In the genomic region with DNA sequence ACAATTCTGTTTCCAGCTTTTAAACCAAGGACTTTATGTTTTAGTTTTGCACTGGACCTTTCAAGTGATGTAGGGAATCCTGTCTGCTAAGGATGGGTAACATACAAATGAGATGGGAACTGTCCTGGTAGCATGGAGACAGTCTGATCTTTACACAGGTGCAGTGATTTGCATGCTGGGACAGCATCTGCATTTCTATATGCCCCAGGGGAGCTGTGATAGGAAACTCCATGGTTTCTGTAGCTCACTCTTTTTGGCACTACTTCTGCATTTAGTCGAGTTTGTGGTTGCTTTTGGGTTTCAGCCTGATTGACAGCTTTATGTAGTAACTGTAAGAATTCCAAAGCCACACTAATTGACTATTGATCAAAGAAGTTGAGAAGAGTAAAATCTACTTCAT, we compare ENCODE assay signal across 44 mouse cellular contexts. TPM values are rescaled to one million over a fixed set of nuclear protein-coding genes. Genes with fewer than 3 reads are reported as not detected.
"Had no signal": no experiment of that assay in that cellular context is flagged by ENCODE, and none has a peak within 500 bp of the region (broad histone marks: within the 10 kb centered on the region; RNA-seq: fewer than 3 reads in every experiment).

No protein-coding gene starts in this region.

- H3K4me1 ChIP-seq: heart, embryonic 13.5 days; heart, embryonic 15.5 days; hindbrain, embryonic 13.5 days; hindbrain, embryonic 15.5 days; kidney, embryonic 15.5 days; limb, embryonic 15.5 days; liver, embryonic 12.5 days had no signal

- H3K27ac ChIP-seq: heart, adult 2 months; heart, embryonic 13.5 days; heart, embryonic 15.5 days; hindbrain, embryonic 13.5 days; hindbrain, embryonic 15.5 days; hindbrain, postnatal 0 days; kidney, embryonic 15.5 days; kidney, postnatal 0 days; limb, embryonic 13.5 days; limb, embryonic 15.5 days; liver, embryonic 12.5 days; liver, embryonic 14.5 days had no signal

- DNase-seq: gastrocnemius, postnatal 14 days; gastrocnemius, postnatal 36 days; heart, adult 11 months; heart, adult 2 months; heart, postnatal 14 days; heart, postnatal 36 days; kidney, adult 11 months; kidney, adult 2 months; kidney, adult 9 months; kidney, postnatal 14 days; kidney, postnatal 36 days; layer of hippocampus, adult 9-11 months; layer of hippocampus, postnatal 36 days; left cerebral cortex, postnatal 4 days had no signal

- H3K9me3 ChIP-seq: heart, embryonic 13.5 days; heart, embryonic 15.5 days; hindbrain, embryonic 13.5 days; hindbrain, embryonic 15.5 days; kidney, embryonic 15.5 days; limb, embryonic 13.5 days; limb, embryonic 15.5 days; liver, embryonic 12.5 days had no signal

- H3K4me3 ChIP-seq: heart, adult 2 months; heart, embryonic 13.5 days; heart, embryonic 15.5 days; hindbrain, embryonic 13.5 days; hindbrain, embryonic 15.5 days; kidney, embryonic 15.5 days; limb, embryonic 13.5 days; limb, embryonic 15.5 days; liver, embryonic 12.5 days had no signal

- H3K27me3 ChIP-seq: heart, embryonic 13.5 days; heart, embryonic 15.5 days; hindbrain, embryonic 13.5 days; hindbrain, embryonic 15.5 days; kidney, embryonic 15.5 days; limb, embryonic 13.5 days; limb, embryonic 15.5 days; liver, embryonic 12.5 days had no signal

- H3K36me3 ChIP-seq: heart, embryonic 13.5 days; heart, embryonic 15.5 days; hindbrain, embryonic 13.5 days; hindbrain, embryonic 15.5 days; kidney, embryonic 15.5 days; limb, embryonic 13.5 days; limb, embryonic 15.5 days; liver, embryonic 12.5 days had no signal

- H3K9ac ChIP-seq: heart, embryonic 13.5 days; heart, embryonic 15.5 days; hindbrain, embryonic 13.5 days; hindbrain, embryonic 15.5 days; kidney, embryonic 15.5 days; limb, embryonic 13.5 days; limb, embryonic 15.5 days; liver, embryonic 12.5 days; liver, embryonic 14.5 days had no signal

- ATAC-seq: hindbrain, postnatal 0 days; intestine, embryonic 16.5 days; liver, embryonic 12.5 days had no signal

- H3K4me2 ChIP-seq: heart, embryonic 11.5 days; heart, embryonic 13.5 days; heart, embryonic 15.5 days; hindbrain, embryonic 13.5 days; hindbrain, embryonic 15.5 days; kidney, embryonic 15.5 days; limb, embryonic 13.5 days; limb, embryonic 15.5 days; liver, embryonic 12.5 days had no signal

RNA-seq across cellular contexts. Expression of a gene that starts 19.8 kb away (rescaled TPM):
- total RNA-seq: gastrocnemius, adult 18-20 months; gastrocnemius, adult 8-10 months; gastrocnemius, postnatal 14 days; gastrocnemius, postnatal 36 days; heart, adult 2 months; heart, postnatal 14 days; heart, postnatal 36 days; hematopoietic stem cell, adult 5-6 weeks; hindbrain, postnatal 0 days; layer of hippocampus, adult 18-20 months; layer of hippocampus, adult 8-10 months; layer of hippocampus, postnatal 14 days; layer of hippocampus, postnatal 36 days; left cerebral cortex, adult 18-20 months; left cerebral cortex, adult 8-10 months; left cerebral cortex, postnatal 10 days; left cerebral cortex, postnatal 25 days; left cerebral cortex, postnatal 4 days; liver, adult 2 months had no signal
- polyA plus RNA-seq: gonadal fat pad, adult 2 months; heart, adult 2 months; heart, embryonic 11.5 days; heart, embryonic 13.5 days; heart, embryonic 15.5 days; heart, postnatal 0 days; hindbrain, embryonic 11.5 days; hindbrain, embryonic 13.5 days; hindbrain, embryonic 15.5 days; hindbrain, postnatal 0 days; intestine, embryonic 14.5 days; intestine, embryonic 16.5 days; kidney, adult 2 months; kidney, embryonic 15.5 days; kidney, postnatal 0 days; large intestine, adult 2 months; limb, embryonic 11.5 days; limb, embryonic 13.5 days; limb, embryonic 15.5 days; liver, adult 2 months; liver, embryonic 12.5 days; liver, embryonic 14.5 days had no signal
